In the genomic region with DNA sequence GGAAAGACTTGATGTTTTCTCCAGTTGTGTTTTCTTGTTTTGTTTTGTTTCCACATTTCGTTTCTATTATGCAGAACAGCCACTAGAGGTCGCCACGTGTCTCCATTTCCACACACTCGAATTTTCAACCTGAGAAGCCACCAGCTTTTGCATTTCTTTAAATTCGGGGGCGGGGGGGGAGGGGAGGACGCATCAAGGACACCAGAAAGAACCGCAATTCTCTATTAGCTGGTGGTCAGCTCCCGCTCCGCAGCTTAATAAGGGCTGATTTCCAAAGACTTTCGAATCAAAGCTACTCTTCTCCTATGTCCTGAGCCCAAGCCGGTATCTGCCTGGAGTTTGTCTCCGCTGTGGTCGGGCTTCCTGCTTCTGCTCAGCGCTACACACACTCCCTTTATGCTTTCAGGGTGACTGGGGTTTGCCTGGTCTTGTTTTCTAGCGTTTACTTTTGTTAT, we compare ENCODE assay signal across 8 mouse cellular contexts. TPM values are rescaled to one million over a fixed set of nuclear protein-coding genes. Genes with fewer than 3 reads are reported as not detected.
DNase-seq lines count a peak whose midpoint lies in the region; ATAC-seq lines count a peak whose summit lies in the region.

No protein-coding gene starts in this region.

- no peaks in the 10 kb centered on the region for H3K36me3 ChIP-seq in hindbrain, embryonic 12.5 days

- no peaks in the 10 kb centered on the region for H3K4me1 ChIP-seq in hindbrain, embryonic 12.5 days

- H3K4me2 ChIP-seq in hindbrain, embryonic 12.5 days (replicated peaks), result peak overlapping the region; percentile 75

- peak; percentile 75 for ATAC-seq in hindbrain, embryonic 12.5 days (ENCODE audit: low FRiP score)

- WGBS in hindbrain, embryonic 12.5 days, result under 1% methylated on average over 16 of the region's 16 CpGs

- H3K27ac ChIP-seq in hindbrain, embryonic 12.5 days, result no peak overlapping the region

- no peaks in the 10 kb centered on the region for H3K9me3 ChIP-seq in hindbrain, embryonic 12.5 days (replicated peaks)

- peak; percentile 65 for DNase-seq in MEL-GATA-1-ER (ENCODE audit: extremely low read depth, low read depth)
- DNase-seq in c-Kit-positive CD71-negative TER-119-negative erythroid progenitor cells, embryonic 14.5 days (ENCODE audit: low read depth), result peak; percentile 60
- peak; percentile 26 for DNase-seq in fibroblast of lung, adult 2 months (ENCODE audit: low read depth)
- DNase-seq in layer of hippocampus, postnatal 25 days (ENCODE audit: extremely low spot score in 1 of 2, low spot score in 1 of 2), result peak; percentile 37 to 67
- peak; percentile 38 for DNase-seq in lung, postnatal 25 days (ENCODE audit: low spot score)
- DNase-seq in ovary, postnatal 36 days (ENCODE audit: low spot score), result peak; percentile 41
- DNase-seq in thymus, postnatal 14 days, result peak; percentile 69

- H3K9ac ChIP-seq in hindbrain, embryonic 12.5 days, result peak overlapping the region; percentile 59

- H3K27me3 ChIP-seq in hindbrain, embryonic 12.5 days, result no peaks in the 10 kb centered on the region

- H3K4me3 ChIP-seq in hindbrain, embryonic 12.5 days, result peak overlapping the region; percentile 50

RNA-seq across cellular contexts. Expression of gene Gypa, which starts 0.6 kb away (rescaled TPM):
- polyA plus RNA-seq in hindbrain, embryonic 12.5 days (2016; fragmentation: Nextera tagmentation; extraction: Ambion mirVana), result 4.8 and 6.3 TPM in 2 replicates
- not detected for total RNA-seq in layer of hippocampus, postnatal 25 days (2021)
